Mouse (Mus musculus): ENCODE measurements around the gene Zfp760. TPM values are rescaled to one million over a fixed set of nuclear protein-coding genes. Genes with fewer than 3 reads are reported as not detected.

Gene Zfp760
- total RNA-seq, 2 experiments from 2014 or later = 1.3 to 1.8 TPM

Other genes starting within 250 kb of the Zfp760 start
- 1 to 10 TPM; 1.3 to 1.5 TPM for gene Zfp53, start 218.7 kb upstream of the Zfp760 start, total RNA-seq (2021)
- gene Zfp52, start 172.2 kb upstream of the Zfp760 start, total RNA-seq (2021) = 1 to 10 TPM; 3.3 to 3.9 TPM
- gene Zfp948, start 140.7 kb upstream of the Zfp760 start, total RNA-seq (2021) = 1 to 10 TPM; 2.6 to 2.7 TPM
- gene Zfp983, start 57.1 kb upstream of the Zfp760 start, total RNA-seq (2021) = 1 to 10 TPM; 1.7 to 2.0 TPM
- gene Gm10226, start 15.9 kb upstream of the Zfp760 start, total RNA-seq (2021) = 1 to 10 TPM in 1 of 2 experiments, not detected in 1; 1.3 TPM
- gene Zfp229, start 23.1 kb downstream of the Zfp760 start, total RNA-seq (2021) = 1 to 10 TPM; 4.5 to 4.6 TPM
- 1 to 10 TPM in 1 of 2 experiments, under 1 TPM in 1; 0.95 to 1.3 TPM for gene Zfp820, start 138.0 kb downstream of the Zfp760 start, total RNA-seq (2021)
- gene Zfp995, start 202.2 kb downstream of the Zfp760 start, total RNA-seq (2021) = 1 to 10 TPM; 1.1 to 1.2 TPM